8 mouse cellular contexts compared by ENCODE assay signal in genomic region chr12:109542635-109543249, GRCm38 (mm10). TPM values are rescaled to one million over a fixed set of nuclear protein-coding genes. Genes with fewer than 3 reads are reported as not detected.
A peak's percentile ranks its signal among the peaks of the same experiment; 100 is the strongest.
DNase-seq lines count a peak whose midpoint lies in the region; ATAC-seq and TF ChIP-seq lines count a peak whose summit lies in the region.

No protein-coding gene starts in this region.

- H3K27ac ChIP-seq in left cerebral cortex, adult 2 months = peak overlapping the region; percentile 57; the same call in 1 of the 2 replicates

- H3K36me3 ChIP-seq in E14TG2a.4 (ENCODE audit: insufficient read depth, low read length) = peaks cover 32% of the 10 kb centered on the region

- peak; percentile 82 for DNase-seq in adrenal gland, adult 2 months
- DNase-seq in embryo, embryonic 10.5 days (ENCODE audit: low spot score) = peak; percentile 87
- DNase-seq in gastrocnemius, postnatal 4 days (ENCODE audit: low spot score in 2 of 2) = peak; percentile 70 to 80
- peak; percentile 83 to 88 for DNase-seq in left cerebral cortex, adult 2 months (ENCODE audit: extremely low spot score in 1 of 2, low spot score in 2 of 2)
- peak; percentile 29 for DNase-seq in lung, postnatal 25 days (ENCODE audit: low spot score)
- DNase-seq in right cerebral cortex, postnatal 10 days (ENCODE audit: low spot score in 2 of 2) = peak; percentile 92 to 95

- TF ChIP-seq CTCF in E14TG2a.4 (conservative IDR thresholded peaks at IDR 0.05; ENCODE audit: low read length) = peak; percentile 53
- peak; percentile 70 for TF ChIP-seq CTCF in left cerebral cortex, adult 2 months (IDR thresholded peaks at IDR 0.05)

- H3K4me3 ChIP-seq in E14TG2a.4 (replicated peaks; ENCODE audit: low read length) = peak overlapping the region; percentile 84
- peak overlapping the region; percentile 50 for H3K4me3 ChIP-seq in left cerebral cortex, adult 2 months

- intact Hi-C loops in left cerebral cortex, adult 2 months (cut with DNase I) = loop anchor here (10.0 kb wide), 1 partner anchor 478 kb away; the partner anchor contains the start of gene Begain

- peaks cover 2% of the 10 kb centered on the region for H3K27me3 ChIP-seq in E14TG2a.4 (ENCODE audit: insufficient read depth, low read length)

- no peak for ATAC-seq in erythroid progenitor cell, adult 5-6 weeks (replicated peaks; ENCODE audit: low FRiP score, poor library complexity, severe bottlenecking)

- H3K9me3 ChIP-seq in E14TG2a.4 (ENCODE audit: low read length) = peaks cover 49% of the 10 kb centered on the region

- H3K4me1 ChIP-seq in E14TG2a.4 (replicated peaks; ENCODE audit: low read depth, low read length) = peaks cover 56% of the 10 kb centered on the region

RNA-seq across cellular contexts. Expression of gene Rtl1, which starts 57.4 kb away (rescaled TPM):
- total RNA-seq in adrenal gland, adult 2 months (2021) = 1 to 10 TPM; 4.9 to 6.8 TPM
- polyA plus RNA-seq in adrenal gland, adult 2 months (2012; rRNA removed) = 1.3 and 1.4 TPM in 2 replicates
- total RNA-seq in gastrocnemius, postnatal 4 days (2021) = 10 to 100 TPM; 79.6 to 83.7 TPM
- total RNA-seq in left cerebral cortex, adult 2 months (2021) = under 1 TPM; 0.16 to 0.40 TPM
- total RNA-seq in erythroid progenitor cell, adult 5-6 weeks (2015; ENCODE audit: low replicate concordance) = not detected in 2 replicates
- not detected in 2 replicates for total RNA-seq in erythroid progenitor cell, adult 5-6 weeks (2017; ENCODE audit: low replicate concordance)

Comparison
In these comparisons a context has a peak if more than half of its experiments do, and no peak if none do; other contexts are left out.
1. DNase-seq: peak in every context shown above with its lines; median percentile 94 in right cerebral cortex, postnatal 10 days; 87 in embryo, embryonic 10.5 days; 86 in left cerebral cortex, adult 2 months; 82 in adrenal gland, adult 2 months; 75 in gastrocnemius, postnatal 4 days; 29 in lung, postnatal 25 days.
2. RNA of gene Rtl1, which starts 57.4 kb away (total RNA-seq): 79.6 to 83.7 TPM in gastrocnemius, postnatal 4 days; 4.9 to 6.8 TPM in adrenal gland, adult 2 months, 0.16 to 0.40 TPM in left cerebral cortex, adult 2 months and not detected in erythroid progenitor cell, adult 5-6 weeks; every median in the first group is over 10 times any median in the second.